7 mouse cellular contexts compared by ENCODE assay signal in the genomic region with DNA sequence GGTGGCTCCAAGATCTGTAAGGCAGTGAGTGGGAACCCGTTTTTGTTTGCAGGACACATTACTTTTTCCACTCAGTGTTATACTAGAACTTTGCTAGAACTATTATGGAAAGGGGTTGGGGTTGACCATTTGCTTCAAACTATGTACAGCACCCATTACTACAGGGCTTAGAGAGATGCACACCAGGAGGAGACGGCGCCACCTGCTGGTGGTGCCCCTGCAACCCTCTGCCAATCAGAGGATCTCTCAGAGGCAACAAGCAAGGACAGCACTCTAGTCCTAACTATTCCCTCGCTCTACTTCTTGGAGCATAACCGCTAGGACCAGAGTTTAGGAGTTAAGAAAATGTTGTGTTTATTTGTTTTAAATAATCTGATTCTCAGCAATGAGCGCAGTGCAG.
DNase-seq lines count a peak whose midpoint lies in the region; ATAC-seq and TF ChIP-seq lines count a peak whose summit lies in the region.

No protein-coding gene starts in this region.

- peak; percentile 59 for DNase-seq in urinary bladder, postnatal 14 days (ENCODE audit: low spot score)
- DNase-seq in urinary bladder, adult 2 months (ENCODE audit: low spot score), result no peak
- DNase-seq in adipocyte (ENCODE audit: low spot score), result peak; percentile 47
- peak; percentile 8 for DNase-seq in gastrocnemius, postnatal 25 days
- peak; percentile 56 for DNase-seq in liver, adult 2 months (ENCODE audit: extremely low read depth, low read depth, low spot score)
- DNase-seq in spleen, postnatal 36 days (ENCODE audit: low spot score in 2 of 2), result peak; percentile 7 to 18

- no peaks in the 10 kb centered on the region for H3K27me3 ChIP-seq in liver, adult 2 months (ENCODE audit: control insufficient read depth, insufficient read depth, low read length)

- H3K4me3 ChIP-seq in liver, adult 2 months (ENCODE audit: insufficient read depth, low read depth, low read length), result no peak overlapping the region

- TF ChIP-seq CTCF in liver, adult 2 months (IDR thresholded peaks at IDR 0.05; ENCODE audit: low read depth, low read length), result peak; percentile 95

- no peak overlapping the region for H3K9ac ChIP-seq in liver, adult 2 months (ENCODE audit: low read depth, low read length)

- WGBS in liver, adult 2 months, result 65% methylated on average over 6 of the region's 6 CpGs

- no peak for ATAC-seq in inflammation-experienced regulatory T-cells, adult 6 months

- H3K36me3 ChIP-seq in liver, adult 2 months (ENCODE audit: control insufficient read depth, insufficient read depth, low read length), result no peaks in the 10 kb centered on the region

- no peak for TF ChIP-seq POLR2A in liver, adult 2 months (IDR thresholded peaks at IDR 0.05; ENCODE audit: extremely low read depth, insufficient read depth, low read length)

- H3K4me1 ChIP-seq in liver, adult 2 months (ENCODE audit: control insufficient read depth, insufficient read depth, low read length), result no peaks in the 10 kb centered on the region; the same call in 1 of the 2 replicates

- no peaks in the 10 kb centered on the region for H3K79me2 ChIP-seq in liver, adult 2 months (ENCODE audit: control insufficient read depth, insufficient read depth, low read length)

- no peak overlapping the region for H3K27ac ChIP-seq in liver, adult 2 months (replicated peaks; ENCODE audit: insufficient read depth, low read depth, low read length)
